Mouse (Mus musculus) limb, embryonic 11.5 days (tissue): Measurements from ENCODE around the gene Got2. TPM values are rescaled to one million over a fixed set of nuclear protein-coding genes. Genes with fewer than 3 reads are reported as not detected.
"Not testable (repeated sequence)": the region's sequence is repeated elsewhere in the genome, so short reads cannot be mapped to it uniquely, and the experiment has no call there.

ENCODE experiments used
- ATAC-seq: fragments of 200-750 bp; cut with Nextera tagmentation; 2 replicates; pipeline ENCODE4 v1.8.0; 2017; ENCODE audit warnings: low read depth; ENCODE audit not compliant: insufficient number of reproducible peaks, low FRiP score, low TSS enrichment
- DNase-seq: peaks from one replicate; pipeline ENCODE4 v3.0.0-alpha.2; 2015; ENCODE audit warnings: low spot score
- H3K27ac ChIP-seq: fragments of 300-500 bp; sonication (generic); replicated peaks from 2 replicates; pipeline ENCODE4 v1.5.1; 2014; ENCODE audit warnings: low read depth, mild to moderate bottlenecking, low read length
- H3K27me3 ChIP-seq: fragments of 300-500 bp; sonication (generic); 2 replicates; pipeline ENCODE4 v1.6.1; 2014; ENCODE audit warnings: mild to moderate bottlenecking, low read length, mixed read lengths; ENCODE audit not compliant: control insufficient read depth, insufficient read depth
- H3K36me3 ChIP-seq: fragments of 300-500 bp; sonication (generic); 2 replicates; pipeline ENCODE4 v1.6.1; 2014; ENCODE audit warnings: mild to moderate bottlenecking, low read length, moderate library complexity, mixed read lengths; ENCODE audit not compliant: control insufficient read depth, insufficient read depth
- H3K4me1 ChIP-seq: fragments of 300-500 bp; sonication (generic); 2 replicates; pipeline ENCODE4 v1.6.1; 2014; ENCODE audit warnings: low read length, mixed read lengths; ENCODE audit not compliant: control insufficient read depth, insufficient read depth
- H3K4me2 ChIP-seq: fragments of 300-500 bp; sonication (generic); 2 replicates; pipeline ENCODE4 v1.6.1; 2014; ENCODE audit warnings: low read depth, mild to moderate bottlenecking, moderate library complexity; ENCODE audit not compliant: severe bottlenecking
- H3K4me3 ChIP-seq: fragments of 300-500 bp; sonication (generic); 2 replicates; pipeline ENCODE4 v1.5.1; 2014; ENCODE audit warnings: low read depth, low read length
- H3K9ac ChIP-seq: fragments of 300-500 bp; sonication (generic); 2 replicates; pipeline ENCODE4 v1.6.1; 2014; ENCODE audit warnings: mild to moderate bottlenecking, low read length
- H3K9me3 ChIP-seq: fragments of 300-500 bp; sonication (generic); 2 replicates; pipeline ENCODE4 v1.6.1; 2016; ENCODE audit warnings: low read length; ENCODE audit not compliant: control insufficient read depth
- WGBS: fragments of 180-500 bp; shearing (Covaris S2); extraction: QIAGEN DNeasy Blood & Tissue Kit; methylation state at CpG from one replicate; pipeline ENCODE4 v1.1.7; 2014; 5-methylcytosine and 5-hydroxymethylcytosine counted together
- polyA plus RNA-seq: library from polyadenylated mRNA; unstranded; fragments of >200 nt; fragmentation: Nextera tagmentation; extraction: Ambion mirVana; gene quantifications from 2 replicates; pipeline ENCODE4 v1.2.1, GENCODE M21; 2014

Got2 gene
- polyA plus RNA-seq, 1 experiment from 2014 or later = 100 TPM

DNA sequence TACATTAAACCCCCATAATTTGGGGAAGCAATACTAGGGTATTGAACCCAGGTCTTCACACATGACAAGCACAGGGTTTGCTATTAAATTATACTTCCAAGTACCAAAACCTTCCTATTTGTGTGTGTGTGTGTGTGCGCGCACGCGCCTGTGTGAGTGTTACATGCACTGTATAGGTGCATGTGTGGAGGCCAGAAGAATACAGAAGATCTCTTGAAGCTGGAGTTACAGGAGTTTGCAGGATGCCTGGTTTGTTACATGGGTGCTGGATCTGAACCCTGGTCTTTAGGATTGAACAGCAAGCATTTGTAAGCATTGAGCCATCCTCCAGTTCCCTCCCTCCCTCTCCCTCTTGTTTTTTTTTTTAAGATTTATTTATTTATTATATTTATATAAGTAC, 49.1 kb downstream of the Got2 start:
- no peak for ATAC-seq
- Histone ChIP-seq H3K27me3 (no peaks in the 10 kb centered on the region), H3K9me3 (no peaks in the 10 kb centered on the region), H3K9ac (no peak overlapping the region), H3K4me2 (no peak overlapping the region), H3K4me1 (no peaks in the 10 kb centered on the region), H3K36me3 (peaks cover 2% of the 10 kb centered on the region; the same call in 1 of the 2 replicates), H3K27ac (no peak overlapping the region), H3K4me3 (no peak overlapping the region)
- 94% methylated on average over 4 of the region's 4 CpGs for WGBS
- no peak for DNase-seq

DNA sequence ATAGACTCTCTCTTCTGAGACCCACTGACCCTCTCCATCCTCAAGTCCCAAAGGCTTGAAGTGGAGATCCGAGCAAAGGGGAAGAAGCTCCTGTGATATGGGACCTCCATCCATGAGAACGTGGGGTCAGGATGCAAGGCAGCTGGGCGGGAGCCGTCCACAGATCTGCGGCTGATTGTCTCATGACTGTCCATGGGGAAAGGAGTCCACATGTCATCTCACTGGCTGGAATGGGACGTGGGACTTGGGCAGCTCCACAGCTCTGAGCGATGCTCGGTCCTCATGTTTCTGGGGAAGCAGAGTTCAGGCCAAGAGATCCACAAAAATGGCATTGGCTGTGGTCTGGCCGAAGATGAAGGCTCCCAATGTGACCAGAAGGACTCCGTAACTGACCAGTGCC, 51.1 kb downstream of the Got2 start:
- no peak overlapping the region for H3K4me2 ChIP-seq
- H3K4me1 ChIP-seq = no peaks in the 10 kb centered on the region
- no peaks in the 10 kb centered on the region for H3K9me3 ChIP-seq
- no peak overlapping the region for H3K27ac ChIP-seq
- no peak overlapping the region for H3K9ac ChIP-seq
- 93% methylated on average over 10 of the region's 10 CpGs for WGBS
- peaks cover 2% of the 10 kb centered on the region; the same call in 1 of the 2 replicates for H3K36me3 ChIP-seq
- H3K27me3 ChIP-seq = no peaks in the 10 kb centered on the region
- DNase-seq (no peak), ATAC-seq (no peak)
- H3K4me3 ChIP-seq = no peak overlapping the region

- Histone ChIP-seq H3K4me1 (no peaks in the 10 kb centered on the region), H3K9me3 (no peaks in the 10 kb centered on the region), H3K36me3 (no peaks in the 10 kb centered on the region), H3K27ac (no peak overlapping the region), H3K4me3 (no peak overlapping the region), H3K27me3 (no peaks in the 10 kb centered on the region), H3K9ac (no peak overlapping the region), H3K4me2 (no peak overlapping the region)
- DNase-seq (no peak), ATAC-seq (no peak)
- WGBS = 73% methylated on average over 4 of the region's 4 CpGs
These were observed 52.5 kb downstream of the Got2 start for GRCm38 (mm10) chr8:95835891-95836290.

GRCm38 (mm10) chr8:95833435-95833984, 54.8 kb downstream of the Got2 start:
- no peak overlapping the region for H3K27ac ChIP-seq
- DNase-seq (peak; percentile 61), ATAC-seq (peak; percentile 70)
- H3K4me3 ChIP-seq = peak overlapping the region; percentile 32
- no peaks in the 10 kb centered on the region for H3K9me3 ChIP-seq
- WGBS = 1% methylated on average over 16 of the region's 16 CpGs
- H3K4me1 ChIP-seq = no peaks in the 10 kb centered on the region
- H3K27me3 ChIP-seq = no peaks in the 10 kb centered on the region
- H3K9ac ChIP-seq = no peak overlapping the region; the same call in 1 of the 2 replicates
- peak overlapping the region; percentile 55 for H3K4me2 ChIP-seq
- H3K36me3 ChIP-seq = no peaks in the 10 kb centered on the region

DNA sequence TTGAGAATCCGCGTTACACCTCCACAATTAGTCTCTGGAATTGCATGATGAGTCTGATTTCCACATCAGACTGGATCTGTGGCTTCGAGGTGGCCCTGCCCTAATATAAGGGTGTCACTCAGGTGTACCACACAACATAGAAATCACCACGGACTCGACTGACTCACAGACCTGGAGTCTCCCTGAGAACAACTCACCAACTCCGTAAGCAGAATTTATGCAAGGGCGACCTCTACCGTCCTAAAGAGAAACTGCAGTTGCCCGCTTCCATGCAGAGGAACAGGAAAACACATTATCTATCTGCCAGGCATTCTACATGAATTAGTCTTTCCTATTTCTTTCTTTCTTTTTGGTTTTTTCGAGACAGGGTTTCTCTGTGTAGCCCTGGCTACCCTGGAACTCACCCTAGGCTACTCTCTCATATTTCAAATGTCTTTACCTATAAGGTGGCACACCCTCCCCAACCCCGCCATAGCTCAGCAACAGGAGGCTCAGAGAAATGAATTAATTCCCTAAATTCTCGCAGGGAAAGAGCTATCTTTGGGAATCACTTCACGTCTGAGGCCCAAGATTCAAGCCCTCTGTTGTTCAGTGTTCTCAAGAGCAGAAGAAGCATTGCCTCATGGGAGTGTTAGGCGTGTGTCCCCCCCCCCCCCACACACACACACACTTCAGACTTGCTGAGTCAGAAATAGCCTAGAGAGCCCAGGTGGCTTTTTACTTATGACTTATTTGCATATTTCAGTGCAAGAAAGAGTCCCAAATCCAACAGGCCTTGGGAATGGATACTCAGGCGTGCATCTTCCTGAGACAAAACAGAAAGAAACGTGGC, 55.5 kb downstream of the Got2 start:
- Histone ChIP-seq H3K27me3 (no peaks in the 10 kb centered on the region), H3K4me1 (no peaks in the 10 kb centered on the region), H3K36me3 (no peaks in the 10 kb centered on the region), H3K4me2 (peak overlapping the region; percentile 55), H3K4me3 (peak overlapping the region; percentile 32), H3K9ac (no peak overlapping the region; the same call in 1 of the 2 replicates), H3K9me3 (no peaks in the 10 kb centered on the region), H3K27ac (no peak overlapping the region)
- WGBS = 15% methylated on average over 16 of the region's 16 CpGs
- ATAC-seq (peak; percentile 65), DNase-seq (peak; percentile 92)

- Histone ChIP-seq H3K4me2 (no peak overlapping the region), H3K4me3 (no peak overlapping the region), H3K27ac (no peak overlapping the region), H3K9ac (no peak overlapping the region), H3K4me1 (no peaks in the 10 kb centered on the region), H3K9me3 (no peaks in the 10 kb centered on the region; the same call in 1 of the 2 replicates), H3K27me3 (no peaks in the 10 kb centered on the region), H3K36me3 (no peaks in the 10 kb centered on the region)
- DNase-seq (no peak), ATAC-seq (no peak)
- whole genome bisulfite sequencing = 72% methylated on average over 3 of the region's 3 CpGs
These were observed 58.2 kb downstream of the Got2 start for GRCm38 (mm10) chr8:95830144-95830543.

- not testable (repeated sequence) for H3K27ac ChIP-seq, H3K36me3 ChIP-seq, ATAC-seq, H3K4me3 ChIP-seq, H3K4me1 ChIP-seq, H3K4me2 ChIP-seq, H3K9me3 ChIP-seq, DNase-seq, H3K9ac ChIP-seq, H3K27me3 ChIP-seq
- WGBS = 49% methylated on average over 21 of the region's 25 CpGs
These were observed 63.2 kb downstream of the Got2 start, which contains the start of gene Sap18b for GRCm38 (mm10) chr8:95825162-95825561. Sap18b (plus strand) TSS chr8:95825346.

DNA sequence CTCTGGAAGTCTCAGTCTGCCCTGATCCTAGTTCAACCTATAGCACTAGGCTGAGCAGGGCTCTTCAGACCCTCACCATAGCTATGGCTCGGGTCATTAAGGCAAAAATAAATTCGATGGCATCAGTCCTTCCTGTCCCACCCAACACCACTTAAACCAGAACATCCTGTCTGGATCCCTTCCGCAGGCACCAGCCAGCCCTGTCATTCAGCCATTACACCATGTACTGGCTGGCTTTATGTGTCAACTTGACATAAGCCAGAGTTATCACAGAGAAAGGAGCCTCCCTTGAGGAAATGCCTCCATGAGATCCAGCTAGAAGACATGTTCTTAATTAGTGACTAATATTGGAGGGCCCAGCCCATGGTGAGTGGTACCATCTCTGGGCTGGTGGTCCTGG, 65.6 kb downstream of the Got2 start:
- Histone ChIP-seq H3K27ac (no peak overlapping the region), H3K9me3 (no peaks in the 10 kb centered on the region; the same call in 1 of the 2 replicates), H3K9ac (no peak overlapping the region), H3K4me1 (no peaks in the 10 kb centered on the region), H3K4me2 (no peak overlapping the region), H3K36me3 (no peaks in the 10 kb centered on the region), H3K27me3 (no peaks in the 10 kb centered on the region), H3K4me3 (no peak overlapping the region)
- ATAC-seq (peak; percentile 21; the same call in 1 of the 2 replicates), DNase-seq (no peak)
- WGBS = 65% methylated on average over 3 of the region's 3 CpGs
